Mouse (Mus musculus) midbrain, embryonic 15.5 days (tissue): ENCODE results near the gene Lysmd2. TPM values are rescaled to one million over a fixed set of nuclear protein-coding genes. Genes with fewer than 3 reads are reported as not detected.
A peak's percentile ranks its signal among the peaks of the same experiment; 100 is the strongest.

Experiments used
- ATAC-seq: fragments of 200-750 bp; cut with Nextera tagmentation; replicated peaks from 2 replicates; pipeline ENCODE4 v1.8.0; 2017; ENCODE audit warnings: moderate TSS enrichment
- H3K27ac ChIP-seq: fragments of 300-500 bp; sonication (generic); 2 replicates; pipeline ENCODE4 v1.5.1; 2015; ENCODE audit warnings: mild to moderate bottlenecking, inconsistent platforms
- H3K27me3 ChIP-seq: fragments of 300-500 bp; sonication (generic); replicated peaks from 2 replicates; pipeline ENCODE4 v1.6.1; 2015; ENCODE audit warnings: inconsistent platforms
- H3K36me3 ChIP-seq: fragments of 300-500 bp; sonication (generic); replicated peaks from 2 replicates; pipeline ENCODE4 v1.6.1; 2015; ENCODE audit warnings: inconsistent platforms
- H3K4me1 ChIP-seq: fragments of 300-500 bp; sonication (generic); 2 replicates; pipeline ENCODE4 v1.6.1; 2015; ENCODE audit warnings: inconsistent platforms
- H3K4me2 ChIP-seq: fragments of 300-500 bp; sonication (generic); 2 replicates; pipeline ENCODE4 v1.6.1; 2015; ENCODE audit warnings: inconsistent platforms, mild to moderate bottlenecking, moderate library complexity
- H3K4me3 ChIP-seq: fragments of 300-500 bp; sonication (generic); 2 replicates; pipeline ENCODE4 v1.5.1; 2015; ENCODE audit warnings: mild to moderate bottlenecking, inconsistent platforms
- H3K9ac ChIP-seq: fragments of 300-500 bp; sonication (generic); 2 replicates; pipeline ENCODE4 v1.6.1; 2015; ENCODE audit warnings: mild to moderate bottlenecking, inconsistent platforms
- H3K9me3 ChIP-seq: fragments of 300-500 bp; sonication (generic); 2 replicates; pipeline ENCODE4 v1.6.1; 2016; ENCODE audit warnings: inconsistent platforms
- WGBS: fragments of 180-500 bp; shearing (Covaris S2); methylation state at CpG from one replicate; pipeline ENCODE4 v1.1.7; 2015; ENCODE audit warnings: mixed read lengths; 5-methylcytosine and 5-hydroxymethylcytosine counted together
- polyA plus RNA-seq: library from polyadenylated mRNA; unstranded; fragments of >200 nt; fragmentation: Nextera tagmentation; extraction: Ambion mirVana; gene quantifications from 2 replicates; pipeline ENCODE4 v1.2.1, GENCODE M21; 2015

The Lysmd2 gene
- polyA plus RNA-seq, 1 experiment from 2014 or later = 27.8 TPM

- 3% methylated on average over 42 of the region's 42 CpGs for WGBS
- 0 out of 2 replicates have a peak, but pooled peaks cover 11% of the 10 kb centered on the region for H3K36me3 ChIP-seq
- no peaks in the 10 kb centered on the region for H3K27me3 ChIP-seq
- peak within 1 kb of the TSS; percentile 47 for H3K4me2 ChIP-seq
- peak within 1 kb of the TSS; percentile 95 for H3K27ac ChIP-seq
- H3K9me3 ChIP-seq = no peaks in the 10 kb centered on the region
- H3K9ac ChIP-seq = peak within 1 kb of the TSS; percentile 94
- peaks cover 24% of the 10 kb centered on the region for H3K4me1 ChIP-seq
- peak; percentile 100 for ATAC-seq
- H3K4me3 ChIP-seq = peak within 1 kb of the TSS; percentile 96
These were observed 58.1 kb downstream of the Lysmd2 start, which contains the start of gene Scg3 for GRCm38 (mm10) chr9:75683426-75684191. Scg3 (minus strand) TSS chr9:75684056.

- peak; percentile 19 for ATAC-seq
- Histone ChIP-seq H3K4me1 (peaks cover 24% of the 10 kb centered on the region), H3K4me2 (peak overlapping the region; percentile 47), H3K27me3 (no peaks in the 10 kb centered on the region), H3K9ac (peak overlapping the region; percentile 94), H3K36me3 (0 out of 2 replicates have a peak, but pooled peaks cover 8% of the 10 kb centered on the region), H3K4me3 (peak overlapping the region; percentile 96), H3K9me3 (no peaks in the 10 kb centered on the region), H3K27ac (peak overlapping the region; percentile 95)
- WGBS = 42% methylated on average over 4 of the region's 4 CpGs
These were observed 58.8 kb downstream of the Lysmd2 start for GRCm38 (mm10) chr9:75684292-75684691.

- 0 out of 2 replicates have a peak, but pooled peaks cover 6% of the 10 kb centered on the region for H3K36me3 ChIP-seq
- ATAC-seq = 0 out of 2 replicates have a peak, but pooled peaks have one; percentile 2
- WGBS = 33% methylated on average over 3 of the region's 3 CpGs
- peak overlapping the region; percentile 96 for H3K4me3 ChIP-seq
- H3K4me1 ChIP-seq = peaks cover 24% of the 10 kb centered on the region
- peak overlapping the region; percentile 95 for H3K27ac ChIP-seq
- peak overlapping the region; percentile 94; the same call in 1 of the 2 replicates for H3K9ac ChIP-seq
- H3K9me3 ChIP-seq = no peaks in the 10 kb centered on the region
- H3K4me2 ChIP-seq = peak overlapping the region; percentile 47
- H3K27me3 ChIP-seq = no peaks in the 10 kb centered on the region
These were observed 59.2 kb downstream of the Lysmd2 start for GRCm38 (mm10) chr9:75684772-75685171.

Other genes with a start within 250 kb of the Lysmd2 start
- 155 and 169 TPM in 2 replicates for gene Mapk6, start 215.7 kb upstream of the Lysmd2 start, polyA plus RNA-seq
- 45.9 and 46.4 TPM in 2 replicates for gene Leo1, start 184.2 kb upstream of the Lysmd2 start, polyA plus RNA-seq
- 76.5 and 86.1 TPM in 2 replicates for gene Tmod3, start 66.1 kb upstream of the Lysmd2 start, polyA plus RNA-seq
- gene Tmod2, start 14.4 kb upstream of the Lysmd2 start, polyA plus RNA-seq = 280 and 308 TPM in 2 replicates
- 119 and 122 TPM in 2 replicates for gene Scg3, start 58.3 kb downstream of the Lysmd2 start, polyA plus RNA-seq
- 2.7 and 3.3 TPM in 2 replicates for gene Bmp5, start 149.6 kb downstream of the Lysmd2 start, polyA plus RNA-seq